Mouse (Mus musculus): ENCODE measurements around the gene Kctd12. TPM values are rescaled to one million over a fixed set of nuclear protein-coding genes. Genes with fewer than 3 reads are reported as not detected.

The Kctd12 gene
- total RNA-seq (2023), result 100 to 1,000 TPM; 212 to 213 TPM

GRCm38 (mm10) chr14:102982627-102983540 lies at the start of gene Kctd12:
Gene Kctd12 (minus strand): TSS chr14:102982637.

Other genes with a start within 250 kb of the Kctd12 start
- 10 to 100 TPM; 25.0 to 28.0 TPM for gene Acod1, start 64.3 kb upstream of the Kctd12 start, total RNA-seq (2023)
- 10 to 100 TPM; 61.5 to 67.7 TPM for gene Cln5, start 87.6 kb upstream of the Kctd12 start, total RNA-seq (2023)
- gene Fbxl3, start 116.9 kb upstream of the Kctd12 start, total RNA-seq (2023), result 10 to 100 TPM; 76.9 to 87.3 TPM

Data from neutrophil, adult 83 days (primary cell).